Mouse (Mus musculus) midbrain, embryonic 15.5 days (tissue): ENCODE data around the gene Tax1bp1. TPM values are rescaled to one million over a fixed set of nuclear protein-coding genes. Genes with fewer than 3 reads are reported as not detected.

Experiments
- ATAC-seq: fragments of 200-750 bp; cut with Nextera tagmentation; replicated peaks from 2 replicates; pipeline ENCODE4 v1.8.0; 2017; ENCODE audit warnings: moderate TSS enrichment
- H3K27ac ChIP-seq: fragments of 300-500 bp; sonication (generic); 2 replicates; pipeline ENCODE4 v1.5.1; 2015; ENCODE audit warnings: mild to moderate bottlenecking, inconsistent platforms
- H3K27me3 ChIP-seq: fragments of 300-500 bp; sonication (generic); replicated peaks from 2 replicates; pipeline ENCODE4 v1.6.1; 2015; ENCODE audit warnings: inconsistent platforms
- H3K36me3 ChIP-seq: fragments of 300-500 bp; sonication (generic); replicated peaks from 2 replicates; pipeline ENCODE4 v1.6.1; 2015; ENCODE audit warnings: inconsistent platforms
- H3K4me1 ChIP-seq: fragments of 300-500 bp; sonication (generic); 2 replicates; pipeline ENCODE4 v1.6.1; 2015; ENCODE audit warnings: inconsistent platforms
- H3K4me2 ChIP-seq: fragments of 300-500 bp; sonication (generic); 2 replicates; pipeline ENCODE4 v1.6.1; 2015; ENCODE audit warnings: inconsistent platforms, mild to moderate bottlenecking, moderate library complexity
- H3K4me3 ChIP-seq: fragments of 300-500 bp; sonication (generic); 2 replicates; pipeline ENCODE4 v1.5.1; 2015; ENCODE audit warnings: mild to moderate bottlenecking, inconsistent platforms
- H3K9ac ChIP-seq: fragments of 300-500 bp; sonication (generic); 2 replicates; pipeline ENCODE4 v1.6.1; 2015; ENCODE audit warnings: mild to moderate bottlenecking, inconsistent platforms
- H3K9me3 ChIP-seq: fragments of 300-500 bp; sonication (generic); 2 replicates; pipeline ENCODE4 v1.6.1; 2016; ENCODE audit warnings: inconsistent platforms
- WGBS: fragments of 180-500 bp; shearing (Covaris S2); methylation state at CpG from one replicate; pipeline ENCODE4 v1.1.7; 2015; ENCODE audit warnings: mixed read lengths; 5-methylcytosine and 5-hydroxymethylcytosine counted together
- polyA plus RNA-seq: library from polyadenylated mRNA; unstranded; fragments of >200 nt; fragmentation: Nextera tagmentation; extraction: Ambion mirVana; gene quantifications from 2 replicates; pipeline ENCODE4 v1.2.1, GENCODE M21; 2015

Gene Tax1bp1
- polyA plus RNA-seq, 1 experiment from 2014 or later, result 144 TPM

- no peak for ATAC-seq
- H3K4me3 ChIP-seq, result no peak overlapping the region
- no peaks in the 10 kb centered on the region for H3K36me3 ChIP-seq
- no peaks in the 10 kb centered on the region for H3K9me3 ChIP-seq
- H3K27me3 ChIP-seq, result no peaks in the 10 kb centered on the region
- peaks cover 11% of the 10 kb centered on the region for H3K4me1 ChIP-seq
- H3K9ac ChIP-seq, result no peak overlapping the region
- no peak overlapping the region for H3K27ac ChIP-seq
- 88% methylated on average over 5 of the region's 5 CpGs for WGBS
- H3K4me2 ChIP-seq, result no peak overlapping the region
These were observed 4.1 kb downstream of the Tax1bp1 start for GRCm38 (mm10) chr6:52717493-52718192.

GRCm38 (mm10) chr6:52724805-52725439, 11.4 kb downstream of the Tax1bp1 start:
- Histone ChIP-seq H3K36me3 (peaks cover 7% of the 10 kb centered on the region; the same call in 1 of the 2 replicates), H3K4me3 (no peak overlapping the region), H3K4me1 (0 out of 2 replicates have a peak, but pooled peaks cover 2% of the 10 kb centered on the region), H3K27ac (no peak overlapping the region), H3K9ac (no peak overlapping the region), H3K27me3 (no peaks in the 10 kb centered on the region), H3K4me2 (no peak overlapping the region), H3K9me3 (no peaks in the 10 kb centered on the region)
- WGBS, result 56% methylated on average over 8 of the region's 8 CpGs
- no peak for ATAC-seq

GRCm38 (mm10) chr6:52730338-52730737, 16.8 kb downstream of the Tax1bp1 start:
- 82% methylated on average over 4 of the region's 4 CpGs for whole genome bisulfite sequencing

DNA sequence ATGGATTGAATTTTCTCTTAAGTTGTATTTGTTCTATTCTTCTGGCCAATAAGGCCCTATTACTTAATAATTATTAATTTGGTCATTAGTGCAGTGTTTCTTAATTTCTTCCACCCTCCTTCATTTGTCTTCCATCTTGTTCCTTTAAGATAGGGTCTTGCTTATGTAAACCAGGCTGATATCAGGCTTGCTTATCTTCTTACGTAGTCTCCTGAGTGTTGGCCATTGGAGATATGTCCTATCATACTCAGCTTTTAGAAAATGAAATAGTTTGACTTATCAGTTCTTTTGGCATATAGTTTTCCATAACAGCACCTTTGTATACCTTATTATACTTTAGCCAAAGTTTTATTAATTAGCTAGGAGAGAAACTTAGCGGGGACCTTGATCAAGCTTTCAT, 21.1 kb downstream of the Tax1bp1 start:
- no peaks in the 10 kb centered on the region for H3K9me3 ChIP-seq
- H3K27me3 ChIP-seq, result no peaks in the 10 kb centered on the region
- H3K4me3 ChIP-seq, result no peak overlapping the region
- H3K9ac ChIP-seq, result no peak overlapping the region
- ATAC-seq, result no peak
- H3K36me3 ChIP-seq, result peaks cover 20% of the 10 kb centered on the region; the same call in 1 of the 2 replicates
- H3K4me2 ChIP-seq, result no peak overlapping the region
- no peak overlapping the region for H3K27ac ChIP-seq
- WGBS, result 98% methylated on average over 2 of the region's 2 CpGs
- H3K4me1 ChIP-seq, result no peaks in the 10 kb centered on the region

More at GRCm38 (mm10) chr6:52730338-52730737, 16.8 kb downstream of the Tax1bp1 start:
- no peak overlapping the region for H3K4me3 ChIP-seq
- no peaks in the 10 kb centered on the region for H3K27me3 ChIP-seq
- no peak overlapping the region for H3K27ac ChIP-seq
- H3K4me2 ChIP-seq, result no peak overlapping the region
- H3K9ac ChIP-seq, result no peak overlapping the region
- ATAC-seq, result no peak
- no peaks in the 10 kb centered on the region for H3K4me1 ChIP-seq
- H3K36me3 ChIP-seq, result peaks cover 10% of the 10 kb centered on the region; the same call in 1 of the 2 replicates
- H3K9me3 ChIP-seq, result no peaks in the 10 kb centered on the region

GRCm38 (mm10) chr6:52752832-52753231, 39.3 kb downstream of the Tax1bp1 start:
- H3K9me3 ChIP-seq, result no peaks in the 10 kb centered on the region
- no peaks in the 10 kb centered on the region for H3K27me3 ChIP-seq
- no peak for ATAC-seq
- no peak overlapping the region for H3K27ac ChIP-seq
- no peak overlapping the region for H3K4me2 ChIP-seq
- H3K4me3 ChIP-seq, result no peak overlapping the region
- 92% methylated on average over 5 of the region's 5 CpGs for WGBS
- H3K36me3 ChIP-seq, result peaks cover 21% of the 10 kb centered on the region
- H3K9ac ChIP-seq, result no peak overlapping the region
- H3K4me1 ChIP-seq, result no peaks in the 10 kb centered on the region

DNA sequence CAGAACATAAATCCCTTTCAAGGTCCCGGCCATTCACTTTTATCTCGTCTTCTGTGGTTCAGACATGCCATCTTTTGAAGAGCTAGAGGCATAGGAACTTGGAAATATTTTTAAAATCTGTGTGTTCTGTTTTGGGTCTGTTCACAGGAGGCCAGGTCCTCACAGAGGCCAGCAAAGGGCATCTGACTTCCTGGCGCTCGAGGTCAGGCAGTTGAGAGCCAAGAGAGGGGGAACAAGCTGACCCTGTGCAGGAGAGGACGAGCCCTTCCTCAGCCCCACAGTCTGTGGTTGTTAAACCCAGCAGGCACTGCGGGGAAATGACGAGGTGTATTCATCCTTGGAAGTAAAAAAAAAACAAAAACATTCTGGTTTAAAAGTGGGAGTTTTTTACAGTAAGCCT, 51.7 kb downstream of the Tax1bp1 start:
- Histone ChIP-seq H3K4me2 (no peak overlapping the region), H3K27ac (no peak overlapping the region), H3K9me3 (no peaks in the 10 kb centered on the region), H3K4me3 (no peak overlapping the region), H3K9ac (no peak overlapping the region), H3K4me1 (no peaks in the 10 kb centered on the region), H3K36me3 (peaks cover 9% of the 10 kb centered on the region; the same call in 1 of the 2 replicates), H3K27me3 (no peaks in the 10 kb centered on the region)
- 85% methylated on average over 7 of the region's 7 CpGs for WGBS
- no peak for ATAC-seq

- Histone ChIP-seq H3K4me3 (no peak overlapping the region), H3K27ac (no peak overlapping the region), H3K9ac (no peak overlapping the region), H3K27me3 (no peaks in the 10 kb centered on the region), H3K9me3 (no peaks in the 10 kb centered on the region), H3K36me3 (peaks cover 9% of the 10 kb centered on the region; the same call in 1 of the 2 replicates), H3K4me1 (no peaks in the 10 kb centered on the region), H3K4me2 (no peak overlapping the region)
- 94% methylated on average over 1 of the region's 1 CpGs for WGBS
- no peak for ATAC-seq
These were observed 57.3 kb downstream of the Tax1bp1 start for GRCm38 (mm10) chr6:52770789-52771188.

- Histone ChIP-seq H3K27me3 (no peaks in the 10 kb centered on the region), H3K9me3 (no peaks in the 10 kb centered on the region), H3K4me2 (no peak overlapping the region), H3K4me3 (no peak overlapping the region), H3K36me3 (peaks cover 5% of the 10 kb centered on the region; the same call in 1 of the 2 replicates), H3K4me1 (0 out of 2 replicates have a peak, but pooled peaks cover 4% of the 10 kb centered on the region), H3K9ac (no peak overlapping the region), H3K27ac (no peak overlapping the region)
- 86% methylated on average over 5 of the region's 5 CpGs for WGBS
- no peak for ATAC-seq
These were observed 59.6 kb downstream of the Tax1bp1 start for GRCm38 (mm10) chr6:52773132-52773531.

GRCm38 (mm10) chr6:52775350-52775749, 61.8 kb downstream of the Tax1bp1 start:
- Histone ChIP-seq H3K9me3 (no peaks in the 10 kb centered on the region), H3K4me3 (no peak overlapping the region), H3K36me3 (0 out of 2 replicates have a peak, but pooled peaks cover 5% of the 10 kb centered on the region), H3K9ac (no peak overlapping the region), H3K27ac (no peak overlapping the region), H3K4me2 (no peak overlapping the region), H3K4me1 (0 out of 2 replicates have a peak, but pooled peaks cover 4% of the 10 kb centered on the region), H3K27me3 (no peaks in the 10 kb centered on the region)
- 82% methylated on average over 3 of the region's 3 CpGs for WGBS
- ATAC-seq, result no peak

GRCm38 (mm10) chr6:52775956-52776355, 62.4 kb downstream of the Tax1bp1 start:
- Histone ChIP-seq H3K4me3 (no peak overlapping the region), H3K27ac (no peak overlapping the region)
- no peak for ATAC-seq

GRCm38 (mm10) chr6:52777034-52777433, 63.5 kb downstream of the Tax1bp1 start:
- Histone ChIP-seq H3K27me3 (no peaks in the 10 kb centered on the region), H3K9ac (no peak overlapping the region), H3K36me3 (0 out of 2 replicates have a peak, but pooled peaks cover 2% of the 10 kb centered on the region), H3K4me2 (no peak overlapping the region), H3K4me1 (0 out of 2 replicates have a peak, but pooled peaks cover 4% of the 10 kb centered on the region), H3K9me3 (no peaks in the 10 kb centered on the region), H3K27ac (peak overlapping the region; percentile 55; the same call in 1 of the 2 replicates), H3K4me3 (no peak overlapping the region)
- 66% methylated on average over 8 of the region's 8 CpGs for whole genome bisulfite sequencing
- ATAC-seq, result no peak; the same call in 1 of the 2 replicates

More at GRCm38 (mm10) chr6:52775956-52776355, 62.4 kb downstream of the Tax1bp1 start:
- H3K4me1 ChIP-seq, result 0 out of 2 replicates have a peak, but pooled peaks cover 4% of the 10 kb centered on the region
- WGBS, result 87% methylated on average over 8 of the region's 8 CpGs
- H3K36me3 ChIP-seq, result 0 out of 2 replicates have a peak, but pooled peaks cover 5% of the 10 kb centered on the region
- no peaks in the 10 kb centered on the region for H3K9me3 ChIP-seq
- no peak overlapping the region for H3K4me2 ChIP-seq
- no peak overlapping the region for H3K9ac ChIP-seq
- H3K27me3 ChIP-seq, result no peaks in the 10 kb centered on the region

DNA sequence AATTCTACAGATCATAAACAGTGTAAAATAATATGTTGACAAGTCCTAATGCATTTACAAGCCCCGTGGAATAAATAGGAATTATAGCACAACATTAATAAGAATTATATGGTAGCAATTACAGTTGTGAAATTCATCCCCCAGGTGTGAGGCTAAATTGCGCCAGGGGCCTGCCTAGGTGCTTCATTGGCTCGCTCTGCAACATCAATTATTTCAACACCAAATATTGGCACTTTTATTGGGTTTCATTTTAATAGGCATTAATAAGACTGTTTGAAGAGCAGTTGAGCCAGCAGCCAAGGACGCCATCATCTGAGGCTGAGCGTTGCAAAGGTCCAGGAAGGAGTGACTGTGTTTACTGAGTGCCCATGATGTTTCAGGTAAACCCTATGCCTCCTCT, 65.0 kb downstream of the Tax1bp1 start:
- no peak overlapping the region for H3K27ac ChIP-seq
- H3K36me3 ChIP-seq, result no peaks in the 10 kb centered on the region
- 93% methylated on average over 5 of the region's 5 CpGs for WGBS
- H3K27me3 ChIP-seq, result no peaks in the 10 kb centered on the region
- ATAC-seq, result no peak
- H3K9me3 ChIP-seq, result no peaks in the 10 kb centered on the region
- H3K9ac ChIP-seq, result no peak overlapping the region
- H3K4me3 ChIP-seq, result no peak overlapping the region
- 0 out of 2 replicates have a peak, but pooled peaks cover 4% of the 10 kb centered on the region for H3K4me1 ChIP-seq
- H3K4me2 ChIP-seq, result no peak overlapping the region
